In the genomic region with DNA sequence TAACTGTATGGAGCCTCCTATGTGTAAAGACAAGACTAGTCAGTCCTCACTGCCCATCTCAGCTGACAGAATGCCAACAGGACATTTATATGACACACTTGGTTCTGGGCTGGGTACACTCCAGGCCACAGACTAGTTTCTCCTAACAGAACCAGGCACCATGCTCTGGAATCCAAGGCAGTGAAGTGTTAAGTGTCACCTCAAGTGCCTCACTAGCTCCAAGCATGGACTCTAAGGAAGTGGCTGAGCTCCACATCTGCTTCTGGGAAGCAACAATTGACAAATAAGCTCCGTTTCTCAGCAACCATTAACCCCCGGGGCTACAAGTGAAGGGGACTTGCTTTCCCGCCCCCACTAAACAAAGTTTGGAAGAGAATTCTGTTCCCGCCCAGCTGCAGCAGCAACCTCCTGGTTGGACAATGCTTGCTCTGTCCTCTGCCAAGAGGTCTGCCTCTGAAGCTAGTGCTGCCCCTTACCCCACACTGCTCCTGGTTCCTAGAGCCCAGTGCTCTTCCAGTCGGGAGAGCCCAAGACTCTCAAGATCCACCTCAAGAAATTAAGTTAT, we compare ENCODE assay signal across 10 mouse cellular contexts. TPM values are rescaled to one million over a fixed set of nuclear protein-coding genes. Genes with fewer than 3 reads are reported as not detected.
DNase-seq lines count a peak whose midpoint lies in the region; ATAC-seq lines count a peak whose summit lies in the region.
"Had no signal": no experiment of that assay in that cellular context is flagged by ENCODE, and none has a peak within 500 bp of the region (broad histone marks: within the 10 kb centered on the region; RNA-seq: fewer than 3 reads in every experiment).

No protein-coding gene starts in this region.

- no peaks in the 10 kb centered on the region for H3K27me3 ChIP-seq in lung, embryonic 15.5 days
- H3K27me3 ChIP-seq in heart, embryonic 15.5 days = no peaks in the 10 kb centered on the region
- no peaks in the 10 kb centered on the region for H3K27me3 ChIP-seq in stomach, embryonic 15.5 days (replicated peaks)

- H3K36me3 ChIP-seq in lung, embryonic 15.5 days = peaks cover 46% of the 10 kb centered on the region
- peaks cover 36% of the 10 kb centered on the region for H3K36me3 ChIP-seq in heart, embryonic 15.5 days
- H3K36me3 ChIP-seq in stomach, embryonic 15.5 days = peaks cover 40% of the 10 kb centered on the region

- H3K27ac ChIP-seq in lung, embryonic 15.5 days = peak overlapping the region; percentile 53; the same call in 1 of the 2 replicates
- H3K27ac ChIP-seq in heart, embryonic 15.5 days = peak overlapping the region; percentile 24; the same call in 1 of the 2 replicates
- peak overlapping the region; percentile 49 for H3K27ac ChIP-seq in stomach, embryonic 15.5 days

- H3K4me2 ChIP-seq in lung, embryonic 15.5 days = no peak overlapping the region
- no peak overlapping the region for H3K4me2 ChIP-seq in heart, embryonic 15.5 days
- peak overlapping the region; percentile 32 for H3K4me2 ChIP-seq in stomach, embryonic 15.5 days

- DNase-seq in adrenal gland, postnatal 14 days = peak; percentile 25
- no peak for DNase-seq in adrenal gland, postnatal 25 days
- DNase-seq in lung, postnatal 10 days = no peak
- no peak for DNase-seq in right cerebral cortex, postnatal 36 days (ENCODE audit: low spot score in 2 of 2)
- DNase-seq in cerebellum, postnatal 36 days = no peak
- DNase-seq: lung, postnatal 14 days had no signal

- peaks cover 56% of the 10 kb centered on the region for H3K4me1 ChIP-seq in lung, embryonic 15.5 days
- peaks cover 54% of the 10 kb centered on the region for H3K4me1 ChIP-seq in heart, embryonic 15.5 days (replicated peaks)
- H3K4me1 ChIP-seq in stomach, embryonic 15.5 days = peaks cover 55% of the 10 kb centered on the region

- WGBS in lung, embryonic 15.5 days = 25% methylated on average over 5 of the region's 5 CpGs
- 47% methylated on average over 5 of the region's 5 CpGs for WGBS in heart, embryonic 15.5 days
- 23% methylated on average over 5 of the region's 5 CpGs for WGBS in stomach, embryonic 15.5 days

- H3K4me3 ChIP-seq in lung, embryonic 15.5 days = no peak overlapping the region
- H3K4me3 ChIP-seq in heart, embryonic 15.5 days = no peak overlapping the region
- H3K4me3 ChIP-seq in stomach, embryonic 15.5 days (replicated peaks) = no peak overlapping the region

- no peaks in the 10 kb centered on the region for H3K9me3 ChIP-seq in lung, embryonic 15.5 days
- H3K9me3 ChIP-seq in heart, embryonic 15.5 days (replicated peaks) = no peaks in the 10 kb centered on the region
- no peaks in the 10 kb centered on the region for H3K9me3 ChIP-seq in stomach, embryonic 15.5 days

- no peak for ATAC-seq in lung, embryonic 15.5 days (ENCODE audit: borderline replicate concordance, extremely low read depth, low FRiP score, low TSS enrichment)
- no peak for ATAC-seq in heart, embryonic 15.5 days (replicated peaks; ENCODE audit: insufficient number of reproducible peaks, insufficient read depth, low FRiP score, low read depth)
- ATAC-seq in stomach, embryonic 15.5 days (ENCODE audit: insufficient read depth, low FRiP score, low read depth) = no peak

- H3K9ac ChIP-seq in lung, embryonic 15.5 days = no peak overlapping the region
- no peak overlapping the region for H3K9ac ChIP-seq in heart, embryonic 15.5 days
- H3K9ac ChIP-seq in stomach, embryonic 15.5 days = no peak overlapping the region

RNA-seq across cellular contexts. Expression of gene Tns2, which starts 2.1 kb away (rescaled TPM):
- 83.0 and 121 TPM in 2 replicates for total RNA-seq in adrenal gland, postnatal 14 days (2021)
- 75.2 and 78.7 TPM in 2 replicates for total RNA-seq in adrenal gland, postnatal 25 days (2021)
- 47.6 and 54.5 TPM in 2 replicates for polyA plus RNA-seq in lung, embryonic 15.5 days (2015; fragmentation: Nextera tagmentation; extraction: Ambion mirVana)
- polyA plus RNA-seq in heart, embryonic 15.5 days (2015; fragmentation: Nextera tagmentation; extraction: Ambion mirVana) = 30.9 and 31.0 TPM in 2 replicates
- polyA plus RNA-seq in stomach, embryonic 15.5 days (2015; fragmentation: Nextera tagmentation; extraction: Ambion mirVana) = 34.6 and 34.7 TPM in 2 replicates

RNA-seq across cellular contexts. Expression of gene Eif4b, which starts 24.5 kb away (rescaled TPM):
- total RNA-seq in adrenal gland, postnatal 14 days (2021) = 224 and 250 TPM in 2 replicates
- 244 and 270 TPM in 2 replicates for total RNA-seq in adrenal gland, postnatal 25 days (2021)
- polyA plus RNA-seq in lung, embryonic 15.5 days (2015; fragmentation: Nextera tagmentation; extraction: Ambion mirVana) = 118 and 121 TPM in 2 replicates
- polyA plus RNA-seq in heart, embryonic 15.5 days (2015; fragmentation: Nextera tagmentation; extraction: Ambion mirVana) = 56.5 and 71.8 TPM in 2 replicates
- polyA plus RNA-seq in stomach, embryonic 15.5 days (2015; fragmentation: Nextera tagmentation; extraction: Ambion mirVana) = 107 and 116 TPM in 2 replicates

RNA-seq across cellular contexts. Expression of gene Spryd3, which starts 38.0 kb away (rescaled TPM):
- 23.3 and 30.8 TPM in 2 replicates for total RNA-seq in adrenal gland, postnatal 14 days (2021)
- total RNA-seq in adrenal gland, postnatal 25 days (2021) = 29.4 and 40.3 TPM in 2 replicates
- 18.8 and 20.5 TPM in 2 replicates for polyA plus RNA-seq in lung, embryonic 15.5 days (2015; fragmentation: Nextera tagmentation; extraction: Ambion mirVana)
- polyA plus RNA-seq in heart, embryonic 15.5 days (2015; fragmentation: Nextera tagmentation; extraction: Ambion mirVana) = 16.0 and 22.4 TPM in 2 replicates
- polyA plus RNA-seq in stomach, embryonic 15.5 days (2015; fragmentation: Nextera tagmentation; extraction: Ambion mirVana) = 25.0 and 25.2 TPM in 2 replicates

RNA-seq across cellular contexts. Expression of gene Igfbp6, which starts 46.1 kb away (rescaled TPM):
- 45.7 and 48.0 TPM in 2 replicates for total RNA-seq in adrenal gland, postnatal 14 days (2021)
- total RNA-seq in adrenal gland, postnatal 25 days (2021) = 17.1 and 17.2 TPM in 2 replicates
- polyA plus RNA-seq in lung, embryonic 15.5 days (2015; fragmentation: Nextera tagmentation; extraction: Ambion mirVana) = 12.3 and 16.8 TPM in 2 replicates
- 9.5 and 10.2 TPM in 2 replicates for polyA plus RNA-seq in heart, embryonic 15.5 days (2015; fragmentation: Nextera tagmentation; extraction: Ambion mirVana)
- polyA plus RNA-seq in stomach, embryonic 15.5 days (2015; fragmentation: Nextera tagmentation; extraction: Ambion mirVana) = 13.2 and 18.2 TPM in 2 replicates

RNA-seq across cellular contexts. Expression of gene Soat2, which starts 52.3 kb away (rescaled TPM):
- 0.26 and 4.7 TPM in 2 replicates for total RNA-seq in adrenal gland, postnatal 14 days (2021)
- 0.55 and 1.2 TPM in 2 replicates for total RNA-seq in adrenal gland, postnatal 25 days (2021)
- 0.20 and 0.34 TPM in 2 replicates for polyA plus RNA-seq in lung, embryonic 15.5 days (2015; fragmentation: Nextera tagmentation; extraction: Ambion mirVana)
- 0.23 and 0.63 TPM in 2 replicates for polyA plus RNA-seq in heart, embryonic 15.5 days (2015; fragmentation: Nextera tagmentation; extraction: Ambion mirVana)
- polyA plus RNA-seq in stomach, embryonic 15.5 days (2015; fragmentation: Nextera tagmentation; extraction: Ambion mirVana) = 5.9 and 6.2 TPM in 2 replicates
- total RNA-seq: heart, postnatal 36 days had no signal
